ENCODE assay signal across 8 mouse cellular contexts in genomic region chr10:103367371-103368295, GRCm38 (mm10). TPM values are rescaled to one million over a fixed set of nuclear protein-coding genes. Genes with fewer than 3 reads are reported as not detected.
A peak's percentile ranks its signal among the peaks of the same experiment; 100 is the strongest.
DNase-seq lines count a peak whose midpoint lies in the region; ATAC-seq and TF ChIP-seq lines count a peak whose summit lies in the region.

Gene Slc6a15, plus strand, starts transcription at chr10:103367783.

- no peak within 1 kb of the TSS; the same call in 1 of the 2 replicates for H3K9ac ChIP-seq in liver, embryonic 11.5 days (ENCODE audit: low read depth, low read length)
- peak within 1 kb of the TSS; percentile 64 for H3K9ac ChIP-seq in heart, embryonic 14.5 days (ENCODE audit: low read length)
- no peak within 1 kb of the TSS for H3K9ac ChIP-seq in liver, postnatal 0 days (replicated peaks)

- peaks cover 15% of the 10 kb centered on the region for H3K27me3 ChIP-seq in liver, embryonic 11.5 days (replicated peaks; ENCODE audit: control insufficient read depth, insufficient read depth, low read length)
- 0 out of 2 replicates have a peak, but pooled peaks cover 13% of the 10 kb centered on the region for H3K27me3 ChIP-seq in heart, embryonic 14.5 days (ENCODE audit: control insufficient read depth, insufficient read depth, low read length)
- H3K27me3 ChIP-seq in liver, postnatal 0 days (ENCODE audit: insufficient read depth, low read length) = peaks cover 19% of the 10 kb centered on the region

- no peaks in the 10 kb centered on the region for H3K4me1 ChIP-seq in liver, embryonic 11.5 days (replicated peaks; ENCODE audit: control insufficient read depth, insufficient read depth, low read length)
- peaks cover 2 to 10% of the 10 kb centered on the region in 2 experiments; a peak in 3 of 4 replicates for H3K4me1 ChIP-seq in heart, embryonic 14.5 days (ENCODE audit: control insufficient read depth in 2 of 2, insufficient read depth in 2 of 2, low read length in 2 of 2)
- H3K4me1 ChIP-seq in liver, postnatal 0 days (ENCODE audit: insufficient read depth) = peaks cover 8% of the 10 kb centered on the region; the same call in 1 of the 2 replicates

- TF ChIP-seq EP300 in liver, postnatal 0 days (IDR thresholded peaks at IDR 0.05; ENCODE audit: low read depth) = no peak

- DNase-seq in liver, embryonic 11.5 days (ENCODE audit: low spot score) = peak; percentile 43
- DNase-seq in liver = no peak
- DNase-seq in cerebellum, postnatal 4 days (ENCODE audit: low spot score in 2 of 2) = peak; percentile 40 to 55
- DNase-seq in kidney, postnatal 36 days = peak; percentile 29 to 66
- no peak for DNase-seq in liver, postnatal 0 days
- peak; percentile 16 for DNase-seq in retina, adult 2 months (ENCODE audit: low read depth, low spot score)
- DNase-seq in urinary bladder, postnatal 4 days (ENCODE audit: low spot score in 2 of 2) = no peak

- peak within 1 kb of the TSS; percentile 47 for H3K4me3 ChIP-seq in liver, embryonic 11.5 days (ENCODE audit: low read depth, low read length)
- peak within 1 kb of the TSS; percentile 59 to 61 for H3K4me3 ChIP-seq in heart, embryonic 14.5 days (ENCODE audit: control insufficient read depth in 1 of 2, insufficient read depth in 1 of 2, low read depth in 1 of 2, low read length in 2 of 2)
- H3K4me3 ChIP-seq in liver, postnatal 0 days (ENCODE audit: low read depth, low read length) = peak within 1 kb of the TSS; percentile 45

- TF ChIP-seq CTCF in liver, postnatal 0 days (IDR thresholded peaks at IDR 0.05; ENCODE audit: low read depth) = no peak

- ATAC-seq in liver, embryonic 11.5 days (replicated peaks; ENCODE audit: low FRiP score) = peak; percentile 44
- peak; percentile 47; the same call in 1 of the 2 replicates for ATAC-seq in heart, embryonic 14.5 days (ENCODE audit: insufficient number of reproducible peaks, insufficient read depth, low FRiP score, low read depth)
- 0 out of 2 replicates have a peak, but pooled peaks have one; percentile 25 for ATAC-seq in liver, postnatal 0 days

- no peak within 1 kb of the TSS for H3K27ac ChIP-seq in liver, embryonic 11.5 days (ENCODE audit: low read depth, low read length)
- H3K27ac ChIP-seq in heart, embryonic 14.5 days (replicated peaks in 1 of 2; ENCODE audit: control insufficient read depth in 1 of 2, insufficient read depth in 1 of 2, low read depth in 2 of 2, low read length in 2 of 2) = no peak within 1 kb of the TSS
- no peak within 1 kb of the TSS for H3K27ac ChIP-seq in liver, postnatal 0 days (ENCODE audit: low read depth)

- WGBS in liver, embryonic 11.5 days = 1% methylated on average over 43 of the region's 43 CpGs
- under 1% methylated on average over 42 of the region's 43 CpGs for WGBS in heart, embryonic 14.5 days
- WGBS in liver, postnatal 0 days (ENCODE audit: insufficient replicate concordance) = 1% methylated on average over 43 of the region's 43 CpGs

- peak within 1 kb of the TSS; percentile 74 for H3K4me2 ChIP-seq in liver, embryonic 11.5 days
- peak within 1 kb of the TSS; percentile 95 for H3K4me2 ChIP-seq in heart, embryonic 14.5 days (ENCODE audit: low read length)
- peak within 1 kb of the TSS; percentile 74 for H3K4me2 ChIP-seq in liver, postnatal 0 days (ENCODE audit: low read depth, low read length)

- H3K36me3 ChIP-seq in liver, embryonic 11.5 days (ENCODE audit: control insufficient read depth, insufficient read depth, low read length) = no peaks in the 10 kb centered on the region
- H3K36me3 ChIP-seq in heart, embryonic 14.5 days (ENCODE audit: control insufficient read depth, insufficient read depth, low read length) = no peaks in the 10 kb centered on the region
- H3K36me3 ChIP-seq in liver, postnatal 0 days (replicated peaks; ENCODE audit: insufficient read depth, low read length) = no peaks in the 10 kb centered on the region

- H3K9me3 ChIP-seq in liver, embryonic 11.5 days (ENCODE audit: control insufficient read depth, low read length) = no peaks in the 10 kb centered on the region
- no peaks in the 10 kb centered on the region for H3K9me3 ChIP-seq in heart, embryonic 14.5 days (ENCODE audit: control insufficient read depth, low read length)
- H3K9me3 ChIP-seq in liver, postnatal 0 days (ENCODE audit: low read length) = no peaks in the 10 kb centered on the region

RNA-seq across cellular contexts. Expression of gene Slc6a15, which starts in this region (rescaled TPM):
- 0.73 and 1.3 TPM in 2 replicates for polyA plus RNA-seq in liver, embryonic 11.5 days (2014; fragmentation: Nextera tagmentation; extraction: Ambion mirVana)
- polyA plus RNA-seq in heart, embryonic 14.5 days (2014; fragmentation: Nextera tagmentation; extraction: Ambion mirVana) = 0.49 and 0.58 TPM in 2 replicates
- polyA plus RNA-seq in liver, postnatal 0 days (2015; fragmentation: Nextera tagmentation; extraction: Ambion mirVana) = 0.02 TPM in 2 replicates

Comparison
In these comparisons a context has a peak if more than half of its experiments do, and no peak if none do; other contexts are left out.
1. DNase-seq: peak in liver, embryonic 11.5 days (single experiment), cerebellum, postnatal 4 days (2 of 2), kidney, postnatal 36 days (2 of 2) and retina, adult 2 months (single experiment); none in liver (single experiment), liver, postnatal 0 days (single experiment) and urinary bladder, postnatal 4 days (0 of 2).
2. Peak in ATAC-seq, H3K4me3 ChIP-seq, H3K9ac ChIP-seq and H3K4me2 ChIP-seq in heart, embryonic 14.5 days; RNA of the gene not detected or under 1 TPM.
3. Peak in ATAC-seq, H3K4me3 ChIP-seq and H3K4me2 ChIP-seq in liver, postnatal 0 days; RNA of the gene not detected or under 1 TPM.
4. Peak in every context shown above with its lines, with median percentiles within 50 percentile points of each other: ATAC-seq, H3K4me2 ChIP-seq and H3K4me3 ChIP-seq.